Mouse (Mus musculus) liver, postnatal 0 days (tissue): ENCODE data around the gene Mecom. TPM values are rescaled to one million over a fixed set of nuclear protein-coding genes. Genes with fewer than 3 reads are reported as not detected.
"Not testable (repeated sequence)": the region's sequence is repeated elsewhere in the genome, so short reads cannot be mapped to it uniquely, and the experiment has no call there.

ENCODE experiments used
- ATAC-seq: fragments of 200-750 bp; cut with Nextera tagmentation; 2 replicates; pipeline ENCODE4 v1.8.0; 2017; ENCODE audit warnings: mild to moderate bottlenecking, moderate library complexity
- DNase-seq: peaks from one replicate; pipeline ENCODE4 v3.0.0-alpha.2; 2016
- H3K27ac ChIP-seq: fragments of 300-500 bp; sonication (generic); 2 replicates; pipeline ENCODE4 v1.5.1; 2014; ENCODE audit warnings: antibody characterized with exemption, moderate library complexity, mild to moderate bottlenecking, low read depth
- H3K27me3 ChIP-seq: fragments of 300-500 bp; sonication (generic); 2 replicates; pipeline ENCODE4 v1.6.1; 2014; ENCODE audit warnings: low read length, control low read depth, mixed read lengths; ENCODE audit not compliant: insufficient read depth
- H3K36me3 ChIP-seq: fragments of 300-500 bp; sonication (generic); replicated peaks from 2 replicates; pipeline ENCODE4 v1.6.1; 2014; ENCODE audit warnings: mild to moderate bottlenecking, control low read depth, low read length, moderate library complexity, mixed read lengths; ENCODE audit not compliant: insufficient read depth
- H3K4me1 ChIP-seq: fragments of 300-500 bp; sonication (generic); 2 replicates; pipeline ENCODE4 v1.6.1; 2014; ENCODE audit warnings: antibody characterized with exemption, mild to moderate bottlenecking, control low read depth; ENCODE audit not compliant: insufficient read depth
- H3K4me2 ChIP-seq: fragments of 300-500 bp; sonication (generic); 2 replicates; pipeline ENCODE4 v1.6.1; 2014; ENCODE audit warnings: low read depth, mild to moderate bottlenecking, low read length, moderate library complexity, mixed read lengths
- H3K4me3 ChIP-seq: fragments of 300-500 bp; sonication (generic); 2 replicates; pipeline ENCODE4 v1.5.1; 2014; ENCODE audit warnings: low read depth, low read length
- H3K9ac ChIP-seq: fragments of 300-500 bp; sonication (generic); replicated peaks from 2 replicates; pipeline ENCODE4 v1.6.1; 2014; ENCODE audit warnings: mild to moderate bottlenecking, moderate library complexity
- H3K9me3 ChIP-seq: fragments of 300-500 bp; sonication (generic); 2 replicates; pipeline ENCODE4 v1.6.1; 2016; ENCODE audit warnings: mild to moderate bottlenecking, control low read depth, low read length, mixed read lengths
- CTCF ChIP-seq: sonication (generic); IDR thresholded peaks from 2 replicates; pipeline ENCODE4 v1.5.1; 2016; ENCODE audit warnings: antibody characterized with exemption, low read depth
- EP300 ChIP-seq: IDR thresholded peaks from 2 replicates; pipeline ENCODE4 v1.6.1; 2016; ENCODE audit warnings: antibody characterized with exemption, low read depth, mild to moderate bottlenecking
- WGBS: fragments of 180-500 bp; shearing (Covaris S2); extraction: QIAGEN DNeasy Blood & Tissue Kit; methylation state at CpG from one replicate; pipeline ENCODE4 v1.1.7; 2014; ENCODE audit not compliant: insufficient replicate concordance; 5-methylcytosine and 5-hydroxymethylcytosine counted together
- polyA plus RNA-seq: library from polyadenylated mRNA; unstranded; fragments of >200 nt; fragmentation: Nextera tagmentation; extraction: Ambion mirVana; gene quantifications from 2 replicates; pipeline ENCODE4 v1.2.1, GENCODE M21; 2015

Mecom gene
- polyA plus RNA-seq, 1 experiment from 2014 or later, result 0.89 TPM

- Histone ChIP-seq H3K9ac (no peak overlapping the region), H3K4me2 (no peak overlapping the region), H3K4me3 (no peak overlapping the region), H3K4me1 (peaks cover 4% of the 10 kb centered on the region; the same call in 1 of the 2 replicates), H3K36me3 (no peaks in the 10 kb centered on the region), H3K27me3 (no peaks in the 10 kb centered on the region), H3K27ac (no peak overlapping the region), H3K9me3 (no peaks in the 10 kb centered on the region)
- DNase-seq, result no peak
- ATAC-seq, result no peak
- WGBS, result 82% methylated on average over 4 of the region's 4 CpGs
- TF ChIP-seq EP300 (no peak), CTCF (no peak)
Observed at GRCm38 (mm10) chr3:30445247-30445969, 102.4 kb downstream of the Mecom start.

- TF ChIP-seq EP300, result no peak
- no peak for TF ChIP-seq CTCF
- Histone ChIP-seq H3K9me3 (no peaks in the 10 kb centered on the region), H3K4me1 (peaks cover 4% of the 10 kb centered on the region; the same call in 1 of the 2 replicates), H3K4me2 (no peak overlapping the region), H3K9ac (no peak overlapping the region), H3K27me3 (no peaks in the 10 kb centered on the region), H3K36me3 (no peaks in the 10 kb centered on the region), H3K4me3 (no peak overlapping the region), H3K27ac (no peak overlapping the region)
- DNase-seq (no peak), ATAC-seq (no peak)
Observed at GRCm38 (mm10) chr3:30441646-30442045, 106.2 kb downstream of the Mecom start.

- Histone ChIP-seq H3K27ac (no peak overlapping the region), H3K27me3 (no peaks in the 10 kb centered on the region), H3K4me2 (no peak overlapping the region), H3K9me3 (no peaks in the 10 kb centered on the region), H3K9ac (no peak overlapping the region), H3K4me3 (no peak overlapping the region), H3K4me1 (no peaks in the 10 kb centered on the region), H3K36me3 (no peaks in the 10 kb centered on the region)
- DNase-seq (no peak), ATAC-seq (no peak)
- 40% methylated on average over 7 of the region's 7 CpGs for WGBS
- TF ChIP-seq EP300 (no peak), CTCF (no peak)
Observed at GRCm38 (mm10) chr3:30438007-30438406, 109.8 kb downstream of the Mecom start.

- TF ChIP-seq EP300 (no peak), CTCF (no peak)
- no peak for DNase-seq
- no peak overlapping the region for H3K9ac ChIP-seq
Observed at GRCm38 (mm10) chr3:30436561-30436960, 111.2 kb downstream of the Mecom start.

GRCm38 (mm10) chr3:30436131-30436530 lies 111.7 kb downstream of the Mecom start:
- Histone ChIP-seq H3K27me3 (no peaks in the 10 kb centered on the region), H3K4me2 (no peak overlapping the region), H3K4me1 (no peaks in the 10 kb centered on the region), H3K36me3 (no peaks in the 10 kb centered on the region), H3K27ac (no peak overlapping the region), H3K9me3 (no peaks in the 10 kb centered on the region), H3K4me3 (no peak overlapping the region), H3K9ac (no peak overlapping the region)
- WGBS, result 67% methylated on average over 9 of the region's 9 CpGs
- no peak for DNase-seq
- TF ChIP-seq CTCF (no peak), EP300 (no peak)
- no peak for ATAC-seq

More at GRCm38 (mm10) chr3:30436561-30436960, 111.2 kb downstream of the Mecom start:
- Histone ChIP-seq H3K27ac (no peak overlapping the region), H3K4me3 (no peak overlapping the region), H3K27me3 (no peaks in the 10 kb centered on the region), H3K36me3 (no peaks in the 10 kb centered on the region), H3K4me1 (no peaks in the 10 kb centered on the region), H3K4me2 (no peak overlapping the region), H3K9me3 (no peaks in the 10 kb centered on the region)
- 81% methylated on average over 6 of the region's 6 CpGs for WGBS
- ATAC-seq, result no peak

- no peak for DNase-seq
- H3K4me2 ChIP-seq, result no peak overlapping the region
- H3K9me3 ChIP-seq, result no peaks in the 10 kb centered on the region
- H3K4me3 ChIP-seq, result no peak overlapping the region
- H3K4me1 ChIP-seq, result no peaks in the 10 kb centered on the region
- H3K9ac ChIP-seq, result no peak overlapping the region
- ATAC-seq, result no peak
- H3K36me3 ChIP-seq, result no peaks in the 10 kb centered on the region
- 58% methylated on average over 5 of the region's 5 CpGs for WGBS
- H3K27me3 ChIP-seq, result no peaks in the 10 kb centered on the region
- H3K27ac ChIP-seq, result no peak overlapping the region
- no peak for TF ChIP-seq EP300
- TF ChIP-seq CTCF, result no peak
Observed at GRCm38 (mm10) chr3:30428877-30429276, 118.9 kb downstream of the Mecom start.

GRCm38 (mm10) chr3:30424036-30424435 lies 123.8 kb downstream of the Mecom start:
- no peaks in the 10 kb centered on the region for H3K27me3 ChIP-seq
- no peaks in the 10 kb centered on the region for H3K36me3 ChIP-seq
- ATAC-seq, result no peak
- H3K4me2 ChIP-seq, result no peak overlapping the region
- WGBS, result 73% methylated on average over 5 of the region's 5 CpGs
- H3K4me1 ChIP-seq, result no peaks in the 10 kb centered on the region
- no peaks in the 10 kb centered on the region for H3K9me3 ChIP-seq
- no peak overlapping the region for H3K9ac ChIP-seq
- TF ChIP-seq EP300 (no peak), CTCF (no peak)
- no peak overlapping the region for H3K27ac ChIP-seq
- no peak for DNase-seq
- H3K4me3 ChIP-seq, result no peak overlapping the region

- not testable (repeated sequence) for H3K36me3 ChIP-seq, H3K9me3 ChIP-seq, H3K27ac ChIP-seq, DNase-seq, H3K9ac ChIP-seq, H3K27me3 ChIP-seq, H3K4me2 ChIP-seq, H3K4me1 ChIP-seq, ATAC-seq, H3K4me3 ChIP-seq
- 86% methylated on average over 4 of the region's 4 CpGs for WGBS
Observed at GRCm38 (mm10) chr3:30421948-30422347, 125.9 kb downstream of the Mecom start.
